Mouse (Mus musculus) embryonic stem cell, embryonic (primary cell): ENCODE results near the gene Zbtb44.

Experiments used
- CTCF ChIA-PET, 4 experiments: fragments of 300-600 bp in 2 of 4; fragments of 350-600 bp in 2 of 4; sonication (Branson Sonifier 250); formaldehyde crosslinking; loops; one replicate each; lab custom pipeline; 2022; ENCODE audit warnings: inconsistent platforms in 2 of 4; lab: Charles Lee
- POLR2A ChIA-PET, 4 experiments: fragments of 300-600 bp in 2 of 4; fragments of 350-600 bp in 2 of 4; sonication (Branson Sonifier 250); formaldehyde crosslinking; loops; one replicate each; lab custom pipeline; 2022; ENCODE audit warnings: antibody characterized with exemption in 4 of 4, inconsistent platforms in 1 of 4; lab: Charles Lee

Zbtb44 gene

DNA sequence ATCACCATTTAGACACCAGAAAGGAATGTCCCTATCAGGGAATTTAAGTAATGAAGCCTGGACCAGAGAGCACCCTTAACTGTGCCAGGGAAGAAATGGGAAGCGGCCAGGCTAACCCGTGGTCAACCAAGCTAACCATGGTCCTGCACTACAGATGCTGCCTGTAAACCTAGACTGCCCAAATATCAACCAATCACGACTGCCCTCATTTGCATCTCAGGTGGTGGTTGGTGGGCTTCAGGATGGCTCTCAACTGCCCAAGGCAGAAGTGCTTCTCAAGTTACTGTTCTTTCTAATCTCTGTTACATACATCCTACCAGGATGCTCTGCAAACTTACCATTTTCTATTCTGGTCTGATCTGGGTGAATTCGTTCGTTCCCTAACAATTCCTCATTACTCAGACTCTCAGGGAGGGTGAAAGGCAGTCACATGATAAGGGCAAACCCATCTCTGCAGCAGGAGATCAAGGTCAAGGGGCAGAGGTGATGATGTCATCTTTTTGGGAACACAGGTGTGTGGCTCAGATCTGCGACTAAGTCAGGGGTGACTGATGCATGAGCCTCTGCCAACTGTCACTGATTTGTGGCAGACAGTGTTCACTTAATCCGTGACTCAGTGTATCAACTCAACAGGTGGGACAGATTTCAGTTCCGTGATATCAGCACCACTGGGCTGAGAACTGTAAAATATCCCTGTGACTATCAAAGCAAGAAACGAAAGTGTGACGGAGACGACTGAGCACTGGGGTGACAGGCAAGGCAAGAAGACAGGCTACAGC, 88.3 kb downstream of the Zbtb44 start:
- ChIA-PET CTCF (interaction anchor here in 3 of 4 experiments (0.5 to 2.0 kb wide), 4 partner anchors 32 to 321 kb away, joined by 4 to 7 read pairs (median 6); no protein-coding TSS in a partner anchor), POLR2A (interaction anchor here in 3 of 4 experiments (0.5 to 7.3 kb wide), 81 partner anchors 8 to 1139 kb away, joined by 3 to 115 read pairs (median 5); partner anchors contain the start of genes Prdm10 (in 3 of the 3), St14 (in 3 of the 3), Zbtb44 (in 3 of the 3) and Nfrkb (in 2 of the 3))

DNA sequence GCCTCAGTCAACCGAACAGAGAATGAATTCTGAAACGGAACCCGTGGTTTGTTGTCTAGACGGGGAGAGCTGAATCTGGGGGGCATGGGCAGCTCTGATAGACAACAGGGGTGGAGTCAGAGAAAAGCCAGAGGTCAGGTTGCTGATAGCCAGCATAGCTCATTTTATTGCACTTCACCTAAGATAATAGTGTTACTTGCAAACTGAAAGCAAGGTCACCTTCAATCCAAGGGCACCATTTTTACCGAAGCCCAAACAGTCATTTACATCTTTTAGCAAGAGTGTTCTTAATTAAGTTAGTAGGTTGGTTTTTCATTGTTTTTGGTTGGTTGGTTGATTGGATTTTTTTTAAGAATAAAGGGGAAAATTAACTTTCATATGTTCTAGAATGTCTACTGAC, 89.0 kb downstream of the Zbtb44 start:
- CTCF ChIA-PET = interaction anchor here in 3 of 4 experiments (0.5 to 1.4 kb wide), 4 partner anchors 20 to 320 kb away, joined by 3 to 5 read pairs (median 4); no protein-coding TSS in a partner anchor
- POLR2A ChIA-PET = interaction anchor here in 3 of 4 experiments (0.6 to 7.3 kb wide), 87 partner anchors 9 to 300 kb away, joined by 3 to 115 read pairs (median 4); partner anchors contain the start of genes Prdm10 (in 3 of the 3), St14 (in 3 of the 3), Zbtb44 (in 3 of the 3) and Adamts8 (in 1 of the 3)

DNA sequence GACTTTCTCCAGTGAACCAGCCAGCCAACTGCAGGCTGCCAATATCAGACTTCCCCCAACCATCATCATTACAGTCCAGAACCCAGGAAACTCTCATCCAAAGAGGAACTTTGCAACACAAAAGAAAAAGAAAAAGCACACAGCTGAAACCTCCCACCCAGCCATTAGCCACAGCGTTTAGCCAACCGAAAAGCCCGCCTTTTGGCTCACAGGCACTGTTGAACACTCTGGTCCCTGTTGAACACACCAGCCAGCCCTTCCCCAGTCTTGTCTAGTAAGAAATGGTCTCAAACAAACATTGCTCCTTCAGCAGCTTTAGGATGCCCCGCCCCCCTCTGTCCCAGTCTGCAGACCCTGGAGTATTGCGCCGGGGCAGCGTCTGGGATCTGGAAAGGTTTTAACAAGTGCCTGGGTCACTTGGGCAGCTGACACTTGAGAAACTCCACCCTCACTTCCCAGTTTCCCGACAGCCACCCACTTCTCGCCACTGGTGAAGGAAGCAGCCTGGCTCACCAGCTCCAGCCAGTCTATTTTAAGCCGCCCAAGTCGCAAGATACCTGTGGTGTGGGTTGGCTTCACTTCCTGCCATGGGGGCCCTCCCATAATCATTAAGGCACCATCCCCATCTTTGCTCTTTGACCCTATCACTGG, 89.6 kb downstream of the Zbtb44 start:
- POLR2A ChIA-PET = interaction anchor here (0.6 to 7.3 kb wide), 94 partner anchors 8 to 999 kb away, joined by 3 to 115 read pairs (median 4); partner anchors contain the start of genes St14 (in 4 of the 4), Prdm10 (in 3 of the 4), Zbtb44 (in 3 of the 4) and Adamts8 (in 1 of the 4)
- CTCF ChIA-PET = interaction anchor here in 3 of 4 experiments (0.5 to 1.4 kb wide), 6 partner anchors 21 to 320 kb away, joined by 3 to 5 read pairs (median 4); no protein-coding TSS in a partner anchor

DNA sequence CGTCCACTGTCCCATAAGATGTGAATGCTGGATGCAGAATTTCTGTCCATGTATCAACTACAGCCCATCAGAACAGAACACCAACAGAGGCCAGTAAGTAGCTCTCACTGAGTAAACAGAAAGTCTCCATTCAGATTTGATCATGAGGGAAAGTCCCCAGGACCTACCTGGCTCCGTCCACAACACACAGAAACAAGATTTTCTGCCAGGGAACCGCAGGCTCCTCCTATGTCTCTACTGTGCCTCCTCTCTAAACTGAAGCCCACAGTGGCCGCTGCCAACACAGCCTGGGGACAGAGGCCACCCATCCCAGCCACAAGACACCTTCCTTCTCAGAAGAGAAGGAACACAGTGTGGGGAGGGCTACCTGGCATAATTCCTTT, 90.1 kb downstream of the Zbtb44 start:
- ChIA-PET POLR2A (interaction anchor here (0.7 to 7.3 kb wide), 59 partner anchors 8 to 998 kb away, joined by 3 to 115 read pairs (median 5); partner anchors contain the start of genes St14 (in 4 of the 4), Prdm10 (in 3 of the 4), Zbtb44 (in 2 of the 4) and Adamts8 (in 1 of the 4)), CTCF (interaction anchor here in 1 of 4 experiments (0.6 to 1.4 kb wide), 3 partner anchors 21 to 280 kb away, joined by 3 to 4 read pairs (median 3); no protein-coding TSS in a partner anchor)

DNA sequence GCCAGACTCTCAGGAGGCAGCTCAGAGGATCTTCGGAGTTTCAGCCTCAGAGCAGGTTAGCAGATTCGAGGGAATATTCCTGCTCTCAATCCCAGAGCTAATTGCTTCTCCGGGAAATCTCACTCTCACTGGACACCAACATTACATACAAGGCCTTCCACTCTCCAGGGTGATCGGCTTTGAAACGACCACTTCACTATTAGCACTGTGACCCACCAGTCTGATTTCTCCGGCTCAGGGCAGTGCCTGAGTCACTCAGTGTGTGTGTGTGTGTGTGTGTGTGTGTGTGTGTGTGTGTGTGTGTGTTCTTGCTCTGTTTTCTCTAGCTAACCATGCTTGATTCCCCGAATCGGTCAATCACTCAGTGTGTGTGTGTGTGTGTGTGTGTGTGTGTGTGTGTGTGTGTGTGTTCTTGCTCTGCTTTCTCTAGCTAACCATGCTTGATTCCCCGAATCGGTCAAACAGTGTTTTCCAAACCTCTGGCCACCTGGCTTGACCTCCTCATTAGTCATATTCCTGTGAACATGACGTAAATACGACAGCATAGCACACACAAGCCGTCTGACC, 92.1 kb downstream of the Zbtb44 start:
- POLR2A ChIA-PET = interaction anchor here in 3 of 4 experiments (0.5 to 7.3 kb wide), 10 partner anchors 6 to 421 kb away, joined by 3 to 115 read pairs (median 4); partner anchors contain the start of genes St14 (in 3 of the 3) and Prdm10 (in 1 of the 3)
- CTCF ChIA-PET = interaction anchor here in 2 of 4 experiments (0.6 to 1.4 kb wide), 4 partner anchors 36 to 1098 kb away, joined by 3 to 4 read pairs (median 4); no protein-coding TSS in a partner anchor
